Mouse (Mus musculus) gastrocnemius, postnatal 14 days (tissue): ENCODE measurements at regions not wholly inside any gene's neighbourhood (a gene's known extent, or its start where the extent isn't known, plus 50 kb on each side); places are given as distances from the start of the nearest gene placed in this dataset.

Source experiments
- DNase-seq: peaks from one replicate; pipeline ENCODE4 v3.0.0; 2021; ENCODE audit warnings: mixed read lengths
- intact Hi-C: fragments of 180-260 bp; cut with DNase I; formaldehyde crosslinking; loops from one replicate; pipeline ENCODE4 v1.15.1; 2025; ENCODE audit warnings: low total_unique reads

DNA sequence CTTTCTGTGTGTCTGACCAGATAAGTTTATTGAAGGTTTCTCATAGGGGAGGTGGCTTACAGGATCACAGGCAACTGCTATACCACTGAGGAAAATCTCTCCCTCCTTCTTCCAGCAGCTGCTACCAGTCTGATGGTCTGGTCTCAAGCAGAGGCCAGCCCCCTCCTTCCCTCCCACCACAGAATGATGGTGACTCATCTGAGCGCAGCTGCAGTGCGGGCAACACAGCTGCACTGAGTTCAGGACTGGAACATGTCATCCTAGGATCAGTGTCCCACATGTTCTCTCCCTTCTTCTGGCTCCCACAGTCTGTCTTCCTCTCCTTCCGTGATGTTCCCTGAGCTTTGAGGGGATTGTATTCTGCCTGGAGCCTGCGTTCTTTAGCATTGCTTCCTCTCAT is 375.1 kb upstream of the Zmiz1 start:
- intact Hi-C loops = no loop called here
- DNase-seq = peak; percentile 33

DNA sequence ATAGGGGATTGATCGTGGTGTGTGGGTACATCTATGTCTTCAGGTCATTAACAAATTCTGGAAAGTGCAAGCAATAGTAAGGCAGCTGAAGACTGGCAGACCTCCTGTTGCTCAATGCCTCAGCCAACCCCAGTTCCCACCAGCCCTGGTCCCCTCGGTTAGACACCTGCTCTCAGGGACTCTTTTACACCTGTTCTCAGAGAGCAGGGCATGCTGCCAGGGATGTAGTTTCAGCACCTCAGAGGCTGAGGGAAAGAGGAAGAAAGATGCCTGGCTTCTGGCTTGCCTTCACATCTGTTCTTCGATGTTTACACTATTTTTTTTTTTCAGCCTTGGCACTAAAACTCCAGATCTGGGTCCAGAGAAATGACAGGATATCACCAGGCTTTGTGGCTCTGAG is 362.2 kb upstream of the Zmiz1 start:
- intact Hi-C loops = no loop called here

GRCm38 (mm10) chr14:25105391-25105790 is 353.6 kb upstream of the Zmiz1 start:
- peak; percentile 33 for DNase-seq
- intact Hi-C loops = no loop called here

More for the DNA sequence above, 362.2 kb upstream of the Zmiz1 start:
- DNase-seq = no peak

- intact Hi-C loops = no loop called here
- no peak for DNase-seq
These were observed 352.5 kb upstream of the Zmiz1 start for GRCm38 (mm10) chr14:25106451-25106850.

DNA sequence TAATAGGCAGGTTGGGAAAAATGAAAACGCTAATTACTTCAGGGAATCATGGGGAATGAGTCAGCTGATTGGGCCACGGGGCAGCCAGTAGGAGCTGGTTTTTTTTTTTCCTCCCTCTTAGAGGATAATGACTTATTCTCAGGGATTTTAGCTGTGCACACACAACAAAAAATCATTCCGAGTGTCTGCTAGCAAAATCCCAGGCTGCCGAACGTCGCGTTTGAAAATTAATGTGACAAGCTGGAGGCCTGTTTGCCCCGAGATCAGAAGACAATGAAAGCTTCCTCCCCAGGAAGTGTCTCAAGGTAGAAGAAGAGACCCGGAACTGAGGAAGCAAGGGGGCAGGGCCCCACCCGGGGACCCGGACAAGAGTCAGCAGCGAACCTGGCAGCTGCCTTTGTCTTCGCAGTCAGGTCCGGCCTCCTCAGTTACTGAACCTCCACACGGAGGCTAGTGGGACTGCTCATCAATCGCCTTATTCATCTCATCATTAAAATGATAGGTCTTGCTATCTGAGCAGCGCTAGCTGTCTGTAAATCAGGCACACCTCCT is 350.8 kb upstream of the Zmiz1 start:
- DNase-seq = no peak
- intact Hi-C loops = no loop called here

- DNase-seq = no peak
- intact Hi-C loops = no loop called here
These were observed 350.2 kb upstream of the Zmiz1 start for GRCm38 (mm10) chr14:25108701-25109290.

DNA sequence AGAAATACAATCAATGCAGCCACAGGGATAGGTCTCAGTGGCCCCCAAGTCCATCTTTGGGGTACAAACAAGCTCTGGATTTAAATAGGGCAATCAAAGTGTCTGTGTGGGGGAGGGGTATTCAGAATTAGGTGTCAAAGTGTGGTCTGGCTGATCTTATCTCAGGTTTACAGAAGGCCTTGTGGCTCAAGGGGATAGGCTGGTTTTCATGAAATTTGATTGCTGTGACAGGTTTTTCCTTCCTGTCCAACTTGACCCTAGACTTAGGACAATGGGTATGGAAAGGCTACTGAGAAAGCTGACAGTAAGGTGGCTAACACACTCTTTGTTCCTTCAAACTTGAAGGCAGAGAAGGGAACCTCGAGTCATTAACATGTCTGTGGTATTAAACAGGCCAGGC is 349.3 kb upstream of the Zmiz1 start:
- intact Hi-C loops = loop anchor here (10.0 kb wide), 2 partner anchors 85 to 345 kb away; partner anchors contain the start of gene Zmiz1
- no peak for DNase-seq

- intact Hi-C loops = loop anchor here (10.0 kb wide), 2 partner anchors 82 to 342 kb away; partner anchors contain the start of gene Zmiz1
- no peak for DNase-seq
These were observed 346.2 kb upstream of the Zmiz1 start for GRCm38 (mm10) chr14:25112832-25113231.

- DNase-seq = no peak
- intact Hi-C loops = loop anchor here (10.0 kb wide), 2 partner anchors 81 to 341 kb away; partner anchors contain the start of gene Zmiz1
These were observed 345.7 kb upstream of the Zmiz1 start for GRCm38 (mm10) chr14:25113326-25113725.

GRCm38 (mm10) chr14:25116424-25116823 is 342.6 kb upstream of the Zmiz1 start:
- DNase-seq = peak; percentile 77
- intact Hi-C loops = loop anchor here (5.0 to 10.0 kb wide), 3 partner anchors 78 to 451 kb away; partner anchors contain the start of gene Zmiz1

DNA sequence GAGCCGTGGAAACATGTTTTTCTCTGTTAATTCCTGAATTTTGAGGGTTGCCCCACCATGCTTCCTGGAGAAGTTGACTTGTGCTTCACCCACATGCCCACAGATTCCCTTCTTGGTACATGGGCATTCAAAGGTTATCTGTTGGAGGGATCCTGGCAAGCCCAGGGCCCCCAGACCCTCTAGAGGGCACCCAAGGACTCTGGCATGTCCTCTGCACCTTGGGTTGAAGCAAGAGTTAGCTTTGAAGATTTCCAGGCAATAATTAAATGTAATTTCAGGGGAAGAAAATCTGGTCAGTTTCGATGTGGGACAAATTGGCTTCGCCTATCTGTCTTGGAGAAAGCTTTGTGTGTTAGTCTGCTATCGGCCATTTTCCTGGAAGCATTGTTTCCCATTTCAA is 339.0 kb upstream of the Zmiz1 start:
- intact Hi-C loops = loop anchor here (5.0 to 10.0 kb wide), 3 partner anchors 75 to 447 kb away; partner anchors contain the start of gene Zmiz1
- DNase-seq = no peak

DNA sequence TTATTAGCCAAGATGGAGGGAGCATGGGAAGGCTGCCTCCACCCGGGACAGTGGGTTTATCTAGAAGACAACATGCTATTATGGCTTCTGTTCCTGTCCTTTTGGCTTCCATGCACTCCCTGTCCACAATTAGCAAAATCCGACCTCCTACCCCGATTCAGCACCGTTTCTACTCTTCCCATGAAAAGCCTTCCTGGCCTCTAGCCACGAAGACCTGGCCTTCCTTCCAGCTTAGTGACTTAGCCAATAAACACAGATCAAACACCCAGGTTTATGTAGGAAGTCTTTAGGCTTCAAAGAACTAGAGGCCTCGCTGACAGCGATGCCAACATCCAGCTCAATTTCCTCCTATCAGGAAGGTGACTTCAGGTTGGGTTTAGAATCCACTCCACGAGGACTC is 338.5 kb upstream of the Zmiz1 start:
- intact Hi-C loops = no loop called here

GRCm38 (mm10) chr14:25122971-25123535 is 335.9 kb upstream of the Zmiz1 start:
- DNase-seq = no peak
- intact Hi-C loops = no loop called here

More for the DNA sequence above, 338.5 kb upstream of the Zmiz1 start:
- DNase-seq = no peak

DNA sequence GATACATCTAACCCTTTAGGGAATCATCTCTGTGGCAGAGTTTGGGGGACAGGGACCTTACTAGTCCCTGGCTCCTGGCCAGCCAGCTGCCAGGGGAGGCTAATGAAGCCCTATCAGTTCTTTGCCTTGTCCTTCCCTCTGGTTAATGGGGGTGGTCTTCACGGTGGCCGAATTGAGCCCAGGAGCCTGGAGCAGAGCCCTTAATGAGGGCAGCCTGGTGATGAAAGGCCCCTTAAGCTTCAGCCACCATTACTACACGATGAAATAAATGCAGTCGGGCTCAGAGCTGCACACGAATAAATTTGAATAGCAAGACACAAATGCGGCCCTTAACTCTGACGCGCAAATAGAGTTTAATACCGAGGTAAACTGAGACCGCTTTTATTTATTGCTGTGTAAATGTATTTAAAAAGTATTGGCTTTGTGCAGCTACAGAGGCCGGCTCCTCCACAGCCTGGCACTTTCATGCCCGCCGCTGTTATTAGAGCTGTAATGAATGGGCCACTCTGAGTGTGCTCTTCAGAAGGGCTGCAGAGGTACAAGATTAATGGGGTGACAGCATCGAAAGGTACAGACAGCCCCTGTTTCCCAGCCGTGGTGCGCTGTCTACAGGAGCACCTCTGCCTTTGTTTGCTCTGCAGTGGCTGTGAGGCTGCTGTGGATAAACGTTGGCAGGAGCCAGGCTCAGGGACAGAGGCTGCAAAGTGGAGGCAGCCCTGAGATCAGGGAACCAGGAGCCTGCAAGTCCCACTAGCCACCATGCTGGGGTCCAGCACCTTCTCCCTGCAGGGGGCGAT is 335.2 kb upstream of the Zmiz1 start:
- intact Hi-C loops = no loop called here
- DNase-seq = no peak

GRCm38 (mm10) chr14:25126544-25126943 is 332.4 kb upstream of the Zmiz1 start:
- intact Hi-C loops = no loop called here
- no peak for DNase-seq

DNA sequence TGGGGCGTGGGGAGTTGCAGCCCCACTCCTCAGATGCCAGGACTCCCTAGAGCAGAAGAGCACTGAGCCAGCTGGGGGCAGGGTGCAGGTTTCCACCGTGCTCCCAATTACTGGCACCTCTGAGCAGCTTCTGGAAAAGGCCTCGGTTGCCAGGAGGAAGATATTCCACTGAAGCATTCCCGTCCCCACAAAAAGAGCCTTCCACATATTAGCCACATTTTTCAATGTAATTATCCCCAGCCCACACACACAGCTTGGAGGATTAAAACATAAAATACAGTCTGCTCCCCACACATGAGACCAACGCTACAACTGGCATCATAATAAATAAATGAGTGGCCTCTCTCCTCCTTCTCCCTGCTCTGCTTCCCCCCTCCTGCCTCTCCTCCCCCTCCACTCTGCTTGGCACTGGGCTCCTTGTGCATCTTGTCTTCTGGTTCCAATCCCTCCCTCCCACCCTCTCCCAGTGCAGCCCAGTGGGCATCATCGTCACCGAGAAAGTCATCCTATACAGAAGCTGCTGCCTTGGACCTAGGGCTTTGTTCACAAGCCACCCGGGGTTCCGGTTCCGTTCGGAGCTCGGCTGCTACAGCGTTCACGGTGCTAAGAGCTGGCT is 331.3 kb upstream of the Zmiz1 start:
- peak; percentile 13 for DNase-seq
- intact Hi-C loops = no loop called here

- no peak for DNase-seq
- intact Hi-C loops = no loop called here
These were observed 330.8 kb upstream of the Zmiz1 start for GRCm38 (mm10) chr14:25128160-25128547.

DNA sequence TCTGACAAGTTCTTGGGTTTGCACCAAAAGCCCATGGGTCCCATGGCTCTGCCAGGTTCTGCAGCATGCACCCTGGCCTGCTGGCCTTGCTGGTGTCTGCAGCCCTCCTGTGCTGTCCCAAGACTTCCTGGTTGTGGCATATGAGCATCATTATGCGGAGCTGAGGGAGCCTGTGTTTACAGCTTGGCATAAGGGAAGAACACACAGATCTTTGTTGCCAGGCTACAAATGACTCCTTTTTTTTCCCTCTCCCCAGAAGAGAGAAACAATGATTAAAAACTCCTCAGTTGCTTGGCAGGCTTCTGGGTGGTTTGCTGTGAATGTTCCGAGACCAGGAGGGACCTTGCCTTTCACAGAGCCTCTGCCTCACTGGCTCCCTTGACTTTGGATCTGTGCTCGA is 323.6 kb upstream of the Zmiz1 start:
- intact Hi-C loops = no loop called here
- no peak for DNase-seq

GRCm38 (mm10) chr14:25137312-25137711 is 321.7 kb upstream of the Zmiz1 start:
- intact Hi-C loops = no loop called here
- DNase-seq = no peak

DNA sequence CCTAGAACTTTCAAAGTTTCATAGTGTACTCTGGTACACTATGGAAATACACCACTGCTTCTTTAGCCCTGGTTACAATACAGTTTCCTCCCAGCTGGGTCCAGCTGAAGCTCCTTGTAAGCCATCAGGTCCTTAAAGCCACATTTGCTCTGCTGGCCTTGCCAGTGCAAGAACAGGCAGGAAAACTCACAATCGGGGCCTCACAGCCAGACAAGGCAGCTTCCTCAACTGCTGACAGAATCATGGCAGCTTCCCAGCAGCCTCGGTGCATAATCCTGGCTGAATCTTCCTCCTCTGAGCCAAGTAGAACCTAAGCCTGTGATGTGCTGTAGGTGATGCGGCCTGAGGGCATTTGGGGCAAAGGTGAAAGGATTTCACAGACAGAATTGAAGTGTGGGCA is 320.5 kb upstream of the Zmiz1 start:
- intact Hi-C loops = no loop called here
- no peak for DNase-seq
